Mouse (Mus musculus) forebrain, embryonic 14.5 days (tissue): ENCODE measurements around the gene Mcm9. TPM values are rescaled to one million over a fixed set of nuclear protein-coding genes. Genes with fewer than 3 reads are reported as not detected.
"Not testable (repeated sequence)": the region's sequence is repeated elsewhere in the genome, so short reads cannot be mapped to it uniquely, and the experiment has no call there.

Source experiments
- ATAC-seq: fragments of 200-750 bp; cut with Nextera tagmentation; 2 replicates; pipeline ENCODE4 v1.8.0; 2017; ENCODE audit warnings: mild to moderate bottlenecking, moderate library complexity
- DNase-seq: peaks from one replicate; pipeline ENCODE4 v3.0.0-alpha.2; 2015; ENCODE audit warnings: low spot score
- H3K27ac ChIP-seq: fragments of 300-500 bp; sonication (generic); 2 replicates; pipeline ENCODE4 v1.5.1; 2014; ENCODE audit warnings: low read depth, mild to moderate bottlenecking, control low read depth, low read length, moderate library complexity
- H3K27me3 ChIP-seq: fragments of 300-500 bp; sonication (generic); replicated peaks from 2 replicates; pipeline ENCODE4 v1.6.1; 2014; ENCODE audit warnings: low read length, control low read depth, mixed read lengths; ENCODE audit not compliant: control insufficient read depth, insufficient read depth
- H3K36me3 ChIP-seq: fragments of 300-500 bp; sonication (generic); 2 replicates; pipeline ENCODE4 v1.6.1; 2014; ENCODE audit warnings: low read length, control low read depth; ENCODE audit not compliant: control insufficient read depth, insufficient read depth
- H3K4me1 ChIP-seq: fragments of 300-500 bp; sonication (generic); 2 replicates; pipeline ENCODE4 v1.6.1; 2014; ENCODE audit warnings: antibody characterized with exemption, low read length, control low read depth; ENCODE audit not compliant: control insufficient read depth, insufficient read depth
- H3K4me2 ChIP-seq: fragments of 300-500 bp; sonication (generic); 2 replicates; pipeline ENCODE4 v1.6.1; 2014; ENCODE audit warnings: mild to moderate bottlenecking, control low read depth, low read length
- H3K4me3 ChIP-seq: fragments of 300-500 bp; sonication (generic); 2 replicates; pipeline ENCODE4 v1.5.1; 2014; ENCODE audit warnings: low read depth, low read length, control low read depth
- H3K9ac ChIP-seq: fragments of 300-500 bp; sonication (generic); 2 replicates; pipeline ENCODE4 v1.6.1; 2014; ENCODE audit warnings: mild to moderate bottlenecking, low read length, control low read depth, moderate library complexity
- H3K9me3 ChIP-seq: fragments of 300-500 bp; sonication (generic); replicated peaks from 2 replicates; pipeline ENCODE4 v1.6.1; 2016; ENCODE audit warnings: low read length, control low read depth, mixed read lengths; ENCODE audit not compliant: control insufficient read depth
- WGBS: fragments of 180-500 bp; shearing (Covaris S2); extraction: QIAGEN DNeasy Blood & Tissue Kit; methylation state at CpG from one replicate; pipeline ENCODE4 v1.1.7; 2014; 5-methylcytosine and 5-hydroxymethylcytosine counted together
- polyA plus RNA-seq: library from polyadenylated mRNA; unstranded; fragments of >200 nt; fragmentation: Nextera tagmentation; extraction: Ambion mirVana; gene quantifications from 2 replicates; pipeline ENCODE4 v1.2.1, GENCODE M21; 2014

The Mcm9 gene
- polyA plus RNA-seq, 1 experiment from 2014 or later, result 9.1 TPM

- no peak overlapping the region for H3K4me3 ChIP-seq
- ATAC-seq, result no peak
- no peaks in the 10 kb centered on the region for H3K36me3 ChIP-seq
- no peaks in the 10 kb centered on the region for H3K9me3 ChIP-seq
- H3K27ac ChIP-seq, result no peak overlapping the region
- H3K9ac ChIP-seq, result no peak overlapping the region
- H3K4me1 ChIP-seq, result no peaks in the 10 kb centered on the region
- 83% methylated on average over 1 of the region's 1 CpGs for WGBS
- no peaks in the 10 kb centered on the region for H3K27me3 ChIP-seq
- DNase-seq, result no peak
- H3K4me2 ChIP-seq, result no peak overlapping the region
Measured at GRCm38 (mm10) chr10:53512491-53512890, 117.7 kb downstream of the Mcm9 start.

GRCm38 (mm10) chr10:53509158-53509773 is 121.0 kb downstream of the Mcm9 start:
- Histone ChIP-seq H3K4me2 (no peak overlapping the region), H3K9me3 (no peaks in the 10 kb centered on the region), H3K4me3 (no peak overlapping the region), H3K27me3 (no peaks in the 10 kb centered on the region), H3K36me3 (no peaks in the 10 kb centered on the region), H3K4me1 (no peaks in the 10 kb centered on the region), H3K9ac (no peak overlapping the region), H3K27ac (no peak overlapping the region)
- peak; percentile 77 for DNase-seq
- WGBS, result 26% methylated on average over 6 of the region's 6 CpGs
- ATAC-seq, result peak; percentile 83

GRCm38 (mm10) chr10:53508676-53509075 is 121.6 kb downstream of the Mcm9 start:
- Histone ChIP-seq H3K4me1 (no peaks in the 10 kb centered on the region), H3K9me3 (no peaks in the 10 kb centered on the region), H3K4me2 (no peak overlapping the region), H3K36me3 (no peaks in the 10 kb centered on the region), H3K4me3 (no peak overlapping the region), H3K27me3 (no peaks in the 10 kb centered on the region), H3K9ac (no peak overlapping the region), H3K27ac (no peak overlapping the region)
- DNase-seq, result no peak
- no peak for ATAC-seq

DNA sequence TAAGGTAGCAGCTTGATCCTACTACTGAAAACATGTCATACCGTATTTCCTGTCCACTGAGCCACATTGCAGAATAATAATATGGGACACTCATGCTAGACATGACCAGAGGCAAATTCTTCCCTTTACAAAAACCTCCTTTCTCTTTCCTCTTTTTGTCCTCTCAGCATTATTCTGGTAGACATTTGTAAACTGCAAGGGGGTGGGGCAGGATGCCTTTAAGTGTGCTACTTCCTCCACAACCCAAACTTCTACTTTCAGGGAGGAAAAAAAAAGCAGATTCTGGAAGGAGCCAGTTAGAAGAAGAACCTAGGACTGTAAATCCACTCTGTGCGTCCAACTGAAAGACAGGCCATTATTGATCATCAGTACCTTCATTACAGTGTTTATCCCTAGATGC is 124.7 kb downstream of the Mcm9 start:
- ATAC-seq (no peak), DNase-seq (no peak)
- Histone ChIP-seq H3K4me2 (no peak overlapping the region), H3K9ac (no peak overlapping the region), H3K4me3 (no peak overlapping the region), H3K36me3 (no peaks in the 10 kb centered on the region), H3K9me3 (no peaks in the 10 kb centered on the region), H3K27ac (no peak overlapping the region), H3K4me1 (peaks cover 3% of the 10 kb centered on the region; the same call in 1 of the 2 replicates), H3K27me3 (no peaks in the 10 kb centered on the region)
- 64% methylated on average over 2 of the region's 2 CpGs for WGBS

DNA sequence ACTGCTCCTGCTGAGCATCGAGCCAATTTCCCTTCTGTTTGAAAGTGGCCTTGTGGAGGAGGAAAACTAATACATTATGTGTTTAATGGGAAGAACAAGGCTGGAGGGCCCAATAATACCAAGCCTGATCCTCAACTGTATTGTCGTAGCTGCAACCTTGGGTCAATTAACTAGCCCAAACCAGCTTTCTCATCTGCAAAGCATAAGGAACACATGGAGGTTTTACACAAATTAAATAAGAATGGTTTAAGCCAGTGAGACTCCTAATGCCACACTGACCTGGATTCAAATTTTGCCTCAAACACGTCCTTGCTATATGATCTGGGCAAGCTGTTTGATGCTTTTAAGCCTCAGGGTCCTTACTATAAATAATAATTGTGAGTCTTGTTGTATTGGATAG is 125.2 kb downstream of the Mcm9 start:
- DNase-seq (no peak), ATAC-seq (no peak)
- Histone ChIP-seq H3K9me3 (no peaks in the 10 kb centered on the region), H3K27ac (no peak overlapping the region), H3K4me3 (no peak overlapping the region), H3K9ac (no peak overlapping the region), H3K27me3 (no peaks in the 10 kb centered on the region), H3K36me3 (no peaks in the 10 kb centered on the region), H3K4me1 (peaks cover 3% of the 10 kb centered on the region; the same call in 1 of the 2 replicates), H3K4me2 (no peak overlapping the region)
- WGBS, result 59% methylated on average over 3 of the region's 3 CpGs

- 43% methylated on average over 21 of the region's 21 CpGs for WGBS
- Histone ChIP-seq H3K36me3 (no peaks in the 10 kb centered on the region), H3K9me3 (no peaks in the 10 kb centered on the region), H3K4me2 (peak overlapping the region; percentile 44), H3K27me3 (no peaks in the 10 kb centered on the region), H3K27ac (peak overlapping the region; percentile 48; the same call in 1 of the 2 replicates), H3K9ac (peak overlapping the region; percentile 53), H3K4me3 (no peak overlapping the region), H3K4me1 (peaks cover 3% of the 10 kb centered on the region; the same call in 1 of the 2 replicates)
- DNase-seq, result peak; percentile 58
- peak; percentile 77 for ATAC-seq
Measured at GRCm38 (mm10) chr10:53502875-53503816, 127.1 kb downstream of the Mcm9 start.

- Histone ChIP-seq H3K9me3 (no peaks in the 10 kb centered on the region), H3K36me3 (no peaks in the 10 kb centered on the region), H3K4me2 (no peak overlapping the region), H3K4me1 (peaks cover 3% of the 10 kb centered on the region; the same call in 1 of the 2 replicates), H3K9ac (no peak overlapping the region), H3K4me3 (no peak overlapping the region), H3K27ac (no peak overlapping the region), H3K27me3 (no peaks in the 10 kb centered on the region)
- ATAC-seq (no peak), DNase-seq (no peak)
- WGBS, result 89% methylated on average over 13 of the region's 13 CpGs
Measured at GRCm38 (mm10) chr10:53502471-53502870, 127.8 kb downstream of the Mcm9 start.

DNA sequence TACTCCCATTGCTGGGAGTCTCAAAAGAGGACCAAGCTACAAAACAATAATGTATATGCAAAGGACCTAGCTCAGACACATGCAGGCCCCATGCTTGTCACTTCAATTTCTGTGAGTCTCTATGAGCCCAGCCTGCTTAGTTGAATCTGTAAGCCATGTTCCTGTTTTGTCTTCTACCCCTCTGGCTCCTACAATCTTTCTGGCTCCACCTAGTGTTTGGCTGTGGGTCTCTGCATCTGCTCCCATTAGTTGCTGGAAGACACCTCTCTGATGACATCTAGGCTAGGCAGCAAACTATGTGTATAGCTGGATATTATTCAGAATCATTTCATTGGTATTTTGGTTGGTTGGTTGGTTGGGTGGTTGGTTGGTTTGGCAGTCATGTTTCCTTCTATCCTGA is 130.7 kb downstream of the Mcm9 start:
- Histone ChIP-seq H3K9ac (no peak overlapping the region), H3K27me3 (no peaks in the 10 kb centered on the region), H3K36me3 (no peaks in the 10 kb centered on the region), H3K9me3 (no peaks in the 10 kb centered on the region), H3K4me1 (peaks cover 3% of the 10 kb centered on the region; the same call in 1 of the 2 replicates), H3K4me3 (no peak overlapping the region), H3K4me2 (no peak overlapping the region), H3K27ac (no peak overlapping the region)
- ATAC-seq (no peak), DNase-seq (no peak)

GRCm38 (mm10) chr10:53495349-53495748 is 134.9 kb downstream of the Mcm9 start:
- H3K4me1 ChIP-seq, H3K27ac ChIP-seq, H3K4me3 ChIP-seq, H3K27me3 ChIP-seq, H3K9me3 ChIP-seq, DNase-seq, H3K36me3 ChIP-seq, H3K9ac ChIP-seq, ATAC-seq, H3K4me2 ChIP-seq: not testable (repeated sequence)
- WGBS, result 92% methylated on average over 3 of the region's 3 CpGs
